Mouse (Mus musculus) liver, embryonic 16.5 days (tissue): ENCODE data around the gene Rab26. TPM values are rescaled to one million over a fixed set of nuclear protein-coding genes. Genes with fewer than 3 reads are reported as not detected.

Source experiments
- ATAC-seq: fragments of 200-750 bp; cut with Nextera tagmentation; 2 replicates; pipeline ENCODE4 v1.8.0; 2017; ENCODE audit warnings: low read depth, mild to moderate bottlenecking, moderate number of reproducible peaks, moderate library complexity
- H3K27ac ChIP-seq: fragments of 300-500 bp; sonication (generic); 2 replicates; pipeline ENCODE4 v1.5.1; 2014; ENCODE audit warnings: mild to moderate bottlenecking, low read length
- H3K27me3 ChIP-seq: fragments of 300-500 bp; sonication (generic); 2 replicates; pipeline ENCODE4 v1.6.1; 2014; ENCODE audit warnings: low read depth, low read length, mixed read lengths; ENCODE audit not compliant: control insufficient read depth, insufficient read depth
- H3K36me3 ChIP-seq: fragments of 300-500 bp; sonication (generic); 2 replicates; pipeline ENCODE4 v1.6.1; 2014; ENCODE audit warnings: mild to moderate bottlenecking; ENCODE audit not compliant: control insufficient read depth, insufficient read depth
- H3K4me1 ChIP-seq: fragments of 300-500 bp; sonication (generic); 2 replicates; pipeline ENCODE4 v1.6.1; 2014; ENCODE audit warnings: low read depth, low read length, mixed read lengths; ENCODE audit not compliant: control insufficient read depth
- H3K4me2 ChIP-seq: fragments of 300-500 bp; sonication (generic); 2 replicates; pipeline ENCODE4 v1.6.1; 2014; ENCODE audit warnings: low read depth, low read length, mixed read lengths
- H3K4me3 ChIP-seq: fragments of 300-500 bp; sonication (generic); 2 replicates; pipeline ENCODE4 v1.5.1; 2014; ENCODE audit warnings: low read depth, mild to moderate bottlenecking, low read length
- H3K9ac ChIP-seq: fragments of 300-500 bp; sonication (generic); 2 replicates; pipeline ENCODE4 v1.6.1; 2014; ENCODE audit warnings: low read depth, low read length
- H3K9me3 ChIP-seq: fragments of 300-500 bp; sonication (generic); replicated peaks from 2 replicates; pipeline ENCODE4 v1.6.1; 2016; ENCODE audit warnings: low read length; ENCODE audit not compliant: control insufficient read depth
- WGBS: fragments of 180-500 bp; shearing (Covaris S2); extraction: QIAGEN DNeasy Blood & Tissue Kit; methylation state at CpG from one replicate; pipeline ENCODE4 v1.1.7; 2014; ENCODE audit not compliant: insufficient replicate concordance; 5-methylcytosine and 5-hydroxymethylcytosine counted together
- polyA plus RNA-seq: library from polyadenylated mRNA; unstranded; fragments of >200 nt; fragmentation: Nextera tagmentation; extraction: Ambion mirVana; gene quantifications from 2 replicates; pipeline ENCODE4 v1.2.1, GENCODE M21; 2015

Gene Rab26
- polyA plus RNA-seq, 1 experiment from 2014 or later, result 0.87 TPM

- Histone ChIP-seq H3K36me3 (no peaks in the 10 kb centered on the region), H3K4me3 (peak overlapping the region; percentile 57), H3K4me2 (peak overlapping the region; percentile 74), H3K27ac (no peak overlapping the region), H3K27me3 (peaks cover 47% of the 10 kb centered on the region), H3K9me3 (no peaks in the 10 kb centered on the region), H3K9ac (no peak overlapping the region), H3K4me1 (peaks cover 5% of the 10 kb centered on the region)
- WGBS, result 24% methylated on average over 19 of the region's 19 CpGs
- ATAC-seq, result no peak
Observed at GRCm38 (mm10) chr17:24489265-24490030, 44.6 kb downstream of the Rab26 start.

- peak overlapping the region; percentile 26; the same call in 1 of the 2 replicates for H3K9ac ChIP-seq
- no peak overlapping the region for H3K27ac ChIP-seq
- peaks cover 47% of the 10 kb centered on the region for H3K27me3 ChIP-seq
- WGBS, result under 1% methylated on average over 56 of the region's 81 CpGs
- no peaks in the 10 kb centered on the region for H3K36me3 ChIP-seq
- H3K4me1 ChIP-seq, result peaks cover 5% of the 10 kb centered on the region
- H3K4me3 ChIP-seq, result peak overlapping the region; percentile 57
- no peak for ATAC-seq
- peak overlapping the region; percentile 74 for H3K4me2 ChIP-seq
- no peaks in the 10 kb centered on the region for H3K9me3 ChIP-seq
Observed at GRCm38 (mm10) chr17:24488662-24489264, 45.2 kb downstream of the Rab26 start.

- WGBS, result under 1% methylated on average over 45 of the region's 45 CpGs
- Histone ChIP-seq H3K4me1 (peaks cover 5% of the 10 kb centered on the region), H3K36me3 (no peaks in the 10 kb centered on the region), H3K9me3 (no peaks in the 10 kb centered on the region), H3K4me3 (peak within 1 kb of the TSS; percentile 57), H3K27ac (no peak within 1 kb of the TSS), H3K27me3 (peaks cover 47% of the 10 kb centered on the region), H3K9ac (peak within 1 kb of the TSS; percentile 26; the same call in 1 of the 2 replicates), H3K4me2 (peak within 1 kb of the TSS; percentile 74)
- ATAC-seq, result no peak
Observed at GRCm38 (mm10) chr17:24488186-24488661, 45.8 kb downstream of the Rab26 start, which contains the start of gene Caskin1. Caskin1 (plus strand) TSS chr17:24488601.

- peaks cover 40% of the 10 kb centered on the region for H3K27me3 ChIP-seq
- no peak overlapping the region for H3K27ac ChIP-seq
- peaks cover 5% of the 10 kb centered on the region for H3K4me1 ChIP-seq
- H3K36me3 ChIP-seq, result no peaks in the 10 kb centered on the region
- H3K4me2 ChIP-seq, result no peak overlapping the region
- H3K9ac ChIP-seq, result no peak overlapping the region
- ATAC-seq, result no peak
- 39% methylated on average over 11 of the region's 11 CpGs for WGBS
- no peaks in the 10 kb centered on the region for H3K9me3 ChIP-seq
- H3K4me3 ChIP-seq, result no peak overlapping the region
Observed at GRCm38 (mm10) chr17:24485090-24485860, 48.7 kb downstream of the Rab26 start.

- Histone ChIP-seq H3K4me2 (no peak overlapping the region), H3K27ac (no peak overlapping the region), H3K27me3 (peaks cover 23% of the 10 kb centered on the region), H3K9me3 (no peaks in the 10 kb centered on the region), H3K9ac (no peak overlapping the region), H3K4me3 (no peak overlapping the region), H3K4me1 (peaks cover 6% of the 10 kb centered on the region), H3K36me3 (no peaks in the 10 kb centered on the region)
- no peak for ATAC-seq
- 71% methylated on average over 3 of the region's 3 CpGs for WGBS
Observed at GRCm38 (mm10) chr17:24483495-24483894, 50.5 kb downstream of the Rab26 start.

- H3K9ac ChIP-seq, result no peak overlapping the region
- H3K36me3 ChIP-seq, result peaks cover 12% of the 10 kb centered on the region
- peaks cover 14% of the 10 kb centered on the region for H3K4me1 ChIP-seq
- peaks cover 3% of the 10 kb centered on the region; the same call in 1 of the 2 replicates for H3K27me3 ChIP-seq
- 85% methylated on average over 20 of the region's 20 CpGs for WGBS
- ATAC-seq, result no peak
- no peaks in the 10 kb centered on the region for H3K9me3 ChIP-seq
- H3K4me3 ChIP-seq, result no peak overlapping the region
- no peak overlapping the region for H3K4me2 ChIP-seq
- no peak overlapping the region for H3K27ac ChIP-seq
Observed at GRCm38 (mm10) chr17:24481027-24481815, 52.8 kb downstream of the Rab26 start.

GRCm38 (mm10) chr17:24480201-24480826 is 53.7 kb downstream of the Rab26 start:
- Histone ChIP-seq H3K4me1 (peaks cover 14% of the 10 kb centered on the region), H3K4me2 (no peak overlapping the region), H3K27ac (no peak overlapping the region), H3K27me3 (no peaks in the 10 kb centered on the region; the same call in 1 of the 2 replicates), H3K9me3 (no peaks in the 10 kb centered on the region), H3K36me3 (peaks cover 21% of the 10 kb centered on the region), H3K4me3 (no peak overlapping the region), H3K9ac (peak overlapping the region; percentile 4; the same call in 1 of the 2 replicates)
- WGBS, result 42% methylated on average over 3 of the region's 3 CpGs
- no peak for ATAC-seq

- no peak overlapping the region for H3K27ac ChIP-seq
- peak overlapping the region; percentile 74 for H3K4me3 ChIP-seq
Observed at GRCm38 (mm10) chr17:24479431-24479830, 54.6 kb downstream of the Rab26 start.

More at GRCm38 (mm10) chr17:24479431-24479830, 54.6 kb downstream of the Rab26 start:
- Histone ChIP-seq H3K4me1 (peaks cover 14% of the 10 kb centered on the region), H3K4me2 (peak overlapping the region; percentile 75), H3K36me3 (peaks cover 25% of the 10 kb centered on the region), H3K9me3 (no peaks in the 10 kb centered on the region), H3K9ac (no peak overlapping the region), H3K27me3 (no peaks in the 10 kb centered on the region)
- no peak for ATAC-seq
- 12% methylated on average over 1 of the region's 1 CpGs for WGBS
